Mouse (Mus musculus) bone marrow, adult 2 months (tissue): ENCODE data around the gene Cdk18. TPM values are rescaled to one million over a fixed set of nuclear protein-coding genes. Genes with fewer than 3 reads are reported as not detected.

ENCODE experiments used
- H3K27ac ChIP-seq: fragments of 200-500 bp; 2 replicates; pipeline ENCODE4 v1.5.1; 2012; ENCODE audit warnings: low read depth, mild to moderate bottlenecking, control low read depth, inconsistent platforms, low read length; ENCODE audit not compliant: control insufficient read depth, poor library complexity, insufficient read depth
- H3K4me1 ChIP-seq: fragments of 200-500 bp; 2 replicates; pipeline ENCODE4 v1.6.1; 2011; ENCODE audit warnings: low read length; ENCODE audit not compliant: control insufficient read depth, insufficient read depth
- H3K4me3 ChIP-seq: fragments of 200-500 bp; replicated peaks from 2 replicates; pipeline ENCODE3; 2011; ENCODE audit warnings: mild to moderate bottlenecking, low read depth, low read length, control low read depth; ENCODE audit not compliant: control insufficient read depth
- CTCF ChIP-seq: fragments of 200-500 bp; IDR thresholded peaks from 2 replicates; pipeline ENCODE4 v1.5.1; 2011; ENCODE audit warnings: low read length, control low read depth; ENCODE audit not compliant: control insufficient read depth, insufficient read depth
- POLR2A ChIP-seq: fragments of 200-500 bp; IDR thresholded peaks from 2 replicates; pipeline ENCODE4 v1.6.1; 2011; ENCODE audit warnings: low read depth, mild to moderate bottlenecking, control low read depth, low read length, borderline replicate concordance; ENCODE audit not compliant: control insufficient read depth
- WGBS: fragments of 180-500 bp; shearing (Covaris S2); methylation state at CpG from one replicate; pipeline ENCODE4 v1.1.7; 2018; 5-methylcytosine and 5-hydroxymethylcytosine counted together
- polyA plus RNA-seq: library from polyadenylated mRNA; stranded (reverse); fragments of >200 nt; gene quantifications from 2 replicates; pipeline ENCODE4 v1.2.4, GENCODE M21; 2011; ENCODE audit warnings: low replicate concordance; ENCODE audit not compliant: missing spikeins, insufficient read depth, insufficient read length

Gene Cdk18
- polyA plus RNA-seq, 1 experiment: 3.8 TPM

- Histone ChIP-seq H3K27ac (no peak overlapping the region), H3K4me1 (no peaks in the 10 kb centered on the region; the same call in 1 of the 2 replicates), H3K4me3 (no peak overlapping the region)
- 53% methylated on average over 9 of the region's 9 CpGs for WGBS
- TF ChIP-seq POLR2A: no peak
- no peak for TF ChIP-seq CTCF
These were observed 1.4 kb downstream of the Cdk18 start for GRCm38 (mm10) chr1:132137935-132138575.

GRCm38 (mm10) chr1:132136847-132137246 lies 2.6 kb downstream of the Cdk18 start:
- H3K27ac ChIP-seq: no peak overlapping the region
- no peak overlapping the region for H3K4me3 ChIP-seq
- 87% methylated on average over 3 of the region's 3 CpGs for WGBS
- no peaks in the 10 kb centered on the region; the same call in 1 of the 2 replicates for H3K4me1 ChIP-seq
- TF ChIP-seq CTCF: no peak
- TF ChIP-seq POLR2A: no peak

- no peak for TF ChIP-seq POLR2A
- TF ChIP-seq CTCF: no peak
- Histone ChIP-seq H3K4me1 (no peaks in the 10 kb centered on the region; the same call in 1 of the 2 replicates), H3K4me3 (no peak overlapping the region), H3K27ac (no peak overlapping the region)
- WGBS: 68% methylated on average over 7 of the region's 7 CpGs
These were observed 3.9 kb downstream of the Cdk18 start for GRCm38 (mm10) chr1:132135631-132136030.

- TF ChIP-seq CTCF (no peak), POLR2A (no peak)
- Histone ChIP-seq H3K4me1 (no peaks in the 10 kb centered on the region; the same call in 1 of the 2 replicates), H3K4me3 (no peak overlapping the region), H3K27ac (no peak overlapping the region)
- WGBS: 83% methylated on average over 7 of the region's 7 CpGs
These were observed 11.2 kb downstream of the Cdk18 start for GRCm38 (mm10) chr1:132128311-132128710.

DNA sequence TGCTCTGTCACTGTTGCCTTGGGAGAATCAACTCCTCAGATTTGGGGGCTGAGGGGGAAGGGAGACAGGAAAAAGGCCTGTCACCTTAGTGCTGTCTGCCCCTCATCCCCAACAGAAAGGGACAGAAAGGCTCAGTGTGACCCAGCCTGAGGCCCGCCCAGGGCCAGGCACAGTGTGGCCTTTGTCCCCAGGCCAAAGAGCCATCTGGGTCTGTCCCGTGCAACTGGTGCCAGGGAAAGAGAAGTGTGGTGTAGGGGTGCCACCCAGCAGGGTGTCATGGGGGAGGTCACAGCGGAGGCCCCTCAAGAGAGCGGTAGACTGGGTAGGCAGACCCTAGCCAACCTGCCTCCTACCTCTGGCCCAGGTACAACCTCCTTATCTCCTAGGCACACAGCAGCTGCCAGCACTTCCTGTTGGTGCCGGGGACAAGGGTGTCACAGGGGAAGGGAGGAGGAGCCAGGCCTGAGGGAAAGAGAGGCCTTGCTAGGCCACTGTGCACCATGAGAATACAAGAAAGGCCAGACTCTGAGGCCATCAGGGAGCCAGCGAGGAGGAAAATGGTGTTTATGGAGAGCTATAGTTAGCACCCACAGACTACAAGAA lies 13.6 kb downstream of the Cdk18 start:
- 27% methylated on average over 6 of the region's 6 CpGs for WGBS
- Histone ChIP-seq H3K4me1 (no peaks in the 10 kb centered on the region), H3K27ac (no peak overlapping the region), H3K4me3 (no peak overlapping the region)
- TF ChIP-seq CTCF (no peak), POLR2A (no peak)

GRCm38 (mm10) chr1:132125249-132125648 lies 14.2 kb downstream of the Cdk18 start:
- no peak overlapping the region for H3K4me3 ChIP-seq
- TF ChIP-seq CTCF (no peak), POLR2A (no peak)
- WGBS: 66% methylated on average over 4 of the region's 4 CpGs
- H3K27ac ChIP-seq: no peak overlapping the region
- H3K4me1 ChIP-seq: no peaks in the 10 kb centered on the region

GRCm38 (mm10) chr1:132123420-132124014 lies 16.0 kb downstream of the Cdk18 start:
- H3K4me3 ChIP-seq: no peak overlapping the region
- no peak for TF ChIP-seq POLR2A
- TF ChIP-seq CTCF: no peak
- no peak overlapping the region for H3K27ac ChIP-seq
- H3K4me1 ChIP-seq: no peaks in the 10 kb centered on the region
- WGBS: 88% methylated on average over 9 of the region's 9 CpGs

DNA sequence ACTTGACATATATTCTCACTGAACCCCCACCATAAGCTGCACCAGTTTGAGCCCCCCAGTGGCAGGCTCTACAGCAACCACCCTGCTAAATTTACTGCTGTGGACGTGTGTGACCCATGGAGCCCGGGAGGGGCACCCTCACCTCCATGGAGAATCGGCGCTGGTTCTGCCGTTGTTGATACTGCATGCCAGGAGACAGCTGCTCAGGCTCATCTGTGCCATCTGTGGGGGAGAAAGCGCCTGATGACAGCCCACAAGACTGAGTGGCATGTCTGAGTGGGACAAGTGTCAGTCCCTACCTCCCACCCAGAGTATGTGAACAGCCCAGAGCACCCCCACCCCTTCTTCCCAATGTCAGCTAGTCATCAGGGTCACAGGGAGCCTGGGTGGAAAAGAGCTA lies 17.6 kb downstream of the Cdk18 start:
- 83% methylated on average over 6 of the region's 6 CpGs for WGBS
- Histone ChIP-seq H3K27ac (no peak overlapping the region), H3K4me3 (no peak overlapping the region), H3K4me1 (no peaks in the 10 kb centered on the region)
- no peak for TF ChIP-seq POLR2A
